Mouse (Mus musculus): Measurements from ENCODE around the gene Wnt10b.
"Not testable (repeated sequence)": the region's sequence is repeated elsewhere in the genome, so short reads cannot be mapped to it uniquely, and the experiment has no call there.

Wnt10b gene

GRCm38 (mm10) chr15:98771813-98772425, 6.0 kb downstream of the Wnt10b start:
- no peak for DNase-seq

GRCm38 (mm10) chr15:98768259-98768658, 9.7 kb downstream of the Wnt10b start:
- no peak for DNase-seq

GRCm38 (mm10) chr15:98765929-98766328, 12.0 kb downstream of the Wnt10b start:
- DNase-seq = no peak

GRCm38 (mm10) chr15:98762670-98763529, 15.1 kb downstream of the Wnt10b start, which contains the start of gene Arf3:
Gene Arf3, minus strand, starts transcription at chr15:98763214.
- DNase-seq = peak; percentile 97

GRCm38 (mm10) chr15:98762201-98762621, 15.7 kb downstream of the Wnt10b start:
- peak; percentile 73 for DNase-seq

- no peak for DNase-seq
Observed at GRCm38 (mm10) chr15:98754125-98754524, 23.8 kb downstream of the Wnt10b start.

DNA sequence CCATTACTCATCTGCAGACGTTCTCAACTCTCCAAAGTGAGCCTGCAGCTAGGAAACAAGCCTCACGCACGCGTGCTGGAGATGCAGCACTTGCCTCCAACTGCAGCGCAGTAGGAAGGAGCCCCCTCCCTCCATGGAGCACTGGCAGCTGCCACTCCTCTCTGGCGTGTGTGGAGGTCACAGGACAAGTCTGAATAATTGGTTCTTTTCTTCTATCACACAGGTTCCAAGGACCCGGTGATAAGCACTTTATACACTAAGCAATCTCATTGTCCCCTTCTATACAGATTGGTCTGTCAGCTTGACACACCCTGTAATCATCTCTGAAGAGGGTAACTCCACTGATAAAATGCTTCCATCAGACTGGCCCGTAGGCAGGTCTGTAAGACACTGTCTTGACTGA, 24.9 kb downstream of the Wnt10b start:
- no peak for DNase-seq

GRCm38 (mm10) chr15:98749093-98749492, 28.9 kb downstream of the Wnt10b start:
- DNase-seq = no peak

- no peak for DNase-seq
Observed at GRCm38 (mm10) chr15:98747296-98747695, 30.7 kb downstream of the Wnt10b start.

DNA sequence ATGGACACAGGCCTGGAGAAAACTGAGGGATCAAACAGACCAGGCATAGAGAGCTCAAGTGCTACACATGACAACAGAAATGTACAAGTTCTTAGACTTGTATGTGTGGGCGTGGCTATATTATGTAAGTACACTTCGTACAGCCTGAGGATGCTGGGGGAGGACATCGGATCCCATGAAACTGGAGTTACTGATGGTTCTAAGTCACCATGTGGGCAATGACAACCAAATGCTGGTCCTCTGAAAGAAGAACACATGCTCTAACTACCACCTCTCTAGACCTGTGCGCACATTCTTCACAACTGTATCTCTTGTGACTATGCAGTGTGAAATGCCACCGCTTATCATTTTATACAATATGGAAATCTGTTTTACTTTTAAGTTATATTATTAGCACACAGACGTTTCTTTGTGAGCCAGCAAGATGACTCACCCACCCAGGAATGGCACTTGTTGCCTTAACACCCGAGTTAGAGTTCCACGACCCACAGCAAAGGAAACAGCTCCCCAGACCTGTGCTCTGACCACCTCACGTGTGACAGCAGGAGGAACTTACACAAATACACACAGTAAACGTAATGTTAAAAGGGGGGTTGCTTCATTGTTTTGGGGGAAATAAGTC, 31.5 kb downstream of the Wnt10b start:
- no peak for DNase-seq

DNA sequence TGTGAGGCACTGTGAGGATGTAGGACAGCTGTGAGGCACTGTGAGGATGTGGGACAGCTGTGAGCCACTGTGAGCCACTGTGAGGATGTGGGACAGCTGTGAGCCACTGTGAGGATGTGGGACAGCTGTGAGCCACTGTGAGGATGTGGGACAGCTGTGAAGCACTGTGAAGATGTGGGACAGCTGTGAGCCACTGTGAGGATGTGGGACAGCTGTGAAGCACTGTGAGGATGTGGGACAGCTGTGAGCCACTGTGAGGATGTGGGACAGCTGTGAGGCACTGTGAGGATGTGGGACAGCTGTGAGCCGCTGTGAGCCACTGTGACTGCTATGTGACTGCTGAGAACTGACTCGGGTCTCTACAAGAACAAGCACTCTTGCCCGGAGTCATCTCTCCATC, 34.1 kb downstream of the Wnt10b start:
- DNase-seq = not testable (repeated sequence)

DNA sequence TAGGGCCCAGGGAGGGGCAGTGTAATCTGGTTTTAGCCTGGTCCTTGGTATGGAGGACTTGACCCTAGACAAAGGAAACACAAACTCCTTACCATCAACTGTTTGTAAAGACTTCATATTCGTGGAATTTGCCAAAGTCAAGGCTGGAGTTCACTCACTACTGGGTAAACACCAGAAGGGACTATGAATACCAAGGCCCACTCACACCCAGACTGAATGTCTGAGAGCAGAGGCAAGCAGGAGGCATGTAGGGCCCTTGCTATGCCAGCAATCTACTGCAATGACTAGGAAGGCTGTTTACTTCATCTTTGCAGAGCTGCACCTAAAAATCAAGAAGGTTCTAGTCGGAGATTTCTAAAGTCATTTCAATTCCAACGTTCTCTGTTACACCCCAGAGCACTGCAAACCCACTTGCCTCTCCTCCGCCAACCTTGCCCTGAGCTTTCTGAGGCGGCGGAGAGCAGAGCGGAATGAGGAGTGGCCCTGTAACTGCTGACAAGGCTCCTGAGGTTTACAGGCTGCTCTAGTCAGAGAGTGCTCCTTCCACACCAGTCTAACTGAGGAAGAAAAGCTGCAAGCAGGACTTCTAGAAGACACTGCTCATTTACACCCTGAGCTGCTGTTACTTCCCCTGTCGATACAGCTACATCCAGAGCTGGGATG, 35.1 kb downstream of the Wnt10b start:
- no peak for DNase-seq

GRCm38 (mm10) chr15:98740219-98740618, 37.7 kb downstream of the Wnt10b start:
- DNase-seq = no peak

GRCm38 (mm10) chr15:98738796-98739195, 39.2 kb downstream of the Wnt10b start:
- DNase-seq = no peak

DNA sequence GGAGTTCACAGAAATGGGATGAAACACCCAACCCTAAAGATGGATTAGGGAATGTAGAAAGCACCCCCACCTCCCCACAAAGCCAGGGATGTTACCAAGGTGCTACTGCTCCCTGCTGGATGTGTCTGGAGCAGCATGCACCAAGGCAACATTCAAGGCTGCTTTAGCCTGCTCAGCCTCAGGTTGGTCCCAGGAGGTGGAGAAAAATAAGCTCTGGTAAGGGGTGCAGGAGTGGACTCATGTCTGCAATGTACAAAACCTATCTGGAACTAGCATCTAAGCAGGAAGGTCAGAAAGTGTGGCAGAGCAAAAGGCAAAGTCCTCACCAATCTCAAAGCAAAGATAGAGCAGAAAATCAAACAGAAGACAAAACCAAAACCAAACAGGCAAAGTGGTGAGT, 40.1 kb downstream of the Wnt10b start:
- peak; percentile 54 for DNase-seq

- DNase-seq = no peak
Observed at GRCm38 (mm10) chr15:98736521-98736920, 41.4 kb downstream of the Wnt10b start.

DNA sequence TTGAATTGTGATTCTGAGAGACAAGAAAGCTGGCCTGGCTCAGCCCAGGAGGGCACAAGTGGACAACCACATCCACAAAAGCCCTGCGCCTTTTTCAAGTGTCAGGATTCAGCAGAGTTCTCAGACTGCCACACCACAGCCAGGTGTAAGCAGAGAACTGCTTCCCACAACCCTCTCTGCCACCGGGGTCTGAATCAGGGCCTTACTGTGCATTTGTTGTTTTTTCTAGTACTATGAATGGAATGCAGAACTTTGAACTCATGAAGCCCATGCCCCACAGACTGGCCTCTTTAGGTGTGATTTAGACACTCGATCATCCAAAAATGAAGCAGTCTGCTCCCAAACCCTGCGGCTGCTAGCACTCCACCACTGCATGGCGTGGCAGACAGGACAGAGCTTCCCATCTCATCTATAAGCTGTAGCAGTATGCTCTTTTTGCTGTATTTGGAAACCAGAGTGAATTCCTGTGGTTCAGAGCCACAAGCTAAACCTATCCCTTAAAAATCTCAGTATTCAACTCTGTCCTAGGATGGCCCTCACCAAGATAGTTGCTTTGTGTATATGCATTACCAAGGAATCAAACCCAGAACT, 43.9 kb downstream of the Wnt10b start:
- peak; percentile 23 for DNase-seq

DNA sequence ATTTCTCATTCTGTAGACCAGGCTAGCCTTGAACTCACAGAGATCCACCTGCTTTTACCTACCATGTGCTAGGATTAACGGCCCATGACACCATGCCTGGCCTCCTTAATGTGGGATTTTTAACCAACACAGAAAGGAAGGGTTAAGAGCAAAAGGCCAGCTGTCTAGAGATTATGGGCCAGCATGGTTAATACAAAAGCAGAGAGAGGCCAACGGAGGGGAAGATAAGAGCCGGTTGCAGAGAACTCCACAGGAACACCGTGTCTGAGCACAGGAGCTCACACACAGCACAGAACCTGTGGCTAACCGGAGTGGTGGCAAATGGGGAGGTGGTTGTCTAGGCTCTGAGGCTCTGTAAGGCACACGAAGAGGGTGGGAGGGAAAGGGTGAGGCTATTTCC, 44.6 kb downstream of the Wnt10b start:
- no peak for DNase-seq

DNA sequence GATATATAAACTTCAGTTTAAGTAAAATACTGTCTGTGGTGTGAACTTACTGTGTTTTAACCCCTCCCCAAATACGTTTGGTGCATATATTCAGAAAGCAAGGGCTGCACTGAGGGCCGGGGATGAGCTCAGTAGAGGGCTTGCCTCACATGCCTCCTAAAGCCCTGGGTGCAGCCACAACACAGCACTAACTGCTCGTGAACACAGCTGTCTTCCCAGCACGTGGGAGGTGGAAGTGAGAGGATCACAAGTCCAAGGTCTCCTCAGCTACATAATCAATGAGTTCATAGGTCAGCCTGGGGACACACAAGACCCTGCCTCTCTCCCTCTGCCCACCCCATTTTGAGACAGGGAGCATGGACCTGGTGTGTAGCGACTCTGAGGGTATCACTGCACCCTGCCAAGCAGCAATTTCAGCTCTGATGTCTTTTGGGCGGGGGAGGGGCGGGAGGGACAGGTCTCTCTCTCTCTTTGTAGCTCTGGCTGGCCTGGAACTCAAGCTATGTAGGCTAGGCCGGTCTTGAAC, 45.9 kb downstream of the Wnt10b start:
- no peak for DNase-seq

DNA sequence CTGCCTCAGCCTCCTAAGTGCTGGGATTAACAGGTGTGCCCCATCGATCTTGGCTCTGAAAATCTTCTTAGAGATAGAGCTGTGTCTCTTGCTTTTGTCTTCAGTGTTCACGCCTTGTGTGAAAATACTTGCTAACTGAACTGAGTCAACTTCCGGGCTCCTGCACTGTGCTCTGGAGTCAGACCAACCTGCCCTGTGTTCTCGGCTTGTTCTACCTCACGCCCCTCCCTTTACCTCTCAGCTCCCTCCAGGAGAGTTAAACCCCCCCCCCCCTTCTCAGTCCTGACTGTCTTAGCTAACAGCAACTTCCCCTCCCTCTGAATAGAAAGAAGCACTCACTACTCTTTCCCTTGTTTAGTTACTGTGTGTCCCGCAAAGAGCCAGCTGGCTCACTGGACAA, 47.2 kb downstream of the Wnt10b start:
- DNase-seq = no peak

DNA sequence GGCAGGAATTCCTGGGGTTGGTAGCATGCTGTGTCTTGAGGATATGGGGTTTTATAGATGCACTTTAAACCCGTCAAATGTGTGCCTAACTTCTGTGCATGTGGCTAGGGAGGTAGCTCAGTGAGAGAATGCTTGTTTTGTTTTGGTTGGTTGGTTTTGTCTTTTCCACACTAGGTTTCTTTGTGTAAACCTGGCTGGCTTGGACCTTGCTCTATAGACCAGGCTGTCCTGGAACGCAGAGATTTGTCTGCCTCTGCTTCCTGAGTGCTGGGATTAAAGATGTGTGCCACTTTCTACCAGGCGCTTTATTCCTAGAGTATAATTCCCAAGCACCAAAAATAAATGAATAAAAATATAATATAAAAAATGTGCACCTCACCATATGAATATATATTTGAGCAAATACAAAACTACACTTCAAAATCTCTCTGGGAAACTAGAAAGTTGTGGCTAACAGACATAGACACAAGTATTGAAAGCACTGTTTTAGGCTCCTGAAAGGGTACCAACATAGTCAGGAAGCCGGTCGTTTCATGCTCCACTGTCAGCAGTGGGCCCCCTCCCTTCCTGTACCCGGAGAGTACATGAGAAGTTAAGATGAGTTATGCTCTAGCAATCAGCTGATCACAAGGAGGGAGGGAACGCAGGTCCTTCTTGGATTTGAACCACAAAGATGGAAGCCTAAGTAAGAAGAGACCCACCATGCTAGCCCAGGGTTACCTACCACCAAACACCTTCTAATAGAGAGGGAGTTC, 48.0 kb downstream of the Wnt10b start:
- no peak for DNase-seq

- peak; percentile 46 for DNase-seq
Observed at GRCm38 (mm10) chr15:98728366-98728765, 49.6 kb downstream of the Wnt10b start.
